Mouse (Mus musculus): ENCODE data around the gene Olfr66. TPM values are rescaled to one million over a fixed set of nuclear protein-coding genes. Genes with fewer than 3 reads are reported as not detected.

Gene Olfr66
- polyA plus RNA-seq, 1 experiment from 2014 or later: not detected

GRCm38 (mm10) chr7:103874451-103874850 lies 11.6 kb downstream of the Olfr66 start:
- no peak overlapping the region for H3K4me2 ChIP-seq (replicated peaks; ENCODE audit: low read depth, low read length)
- no peaks in the 10 kb centered on the region for H3K27me3 ChIP-seq (ENCODE audit: control insufficient read depth, insufficient read depth, low read length)
- H3K9ac ChIP-seq (replicated peaks; ENCODE audit: low read depth, low read length): no peak overlapping the region
- no peak overlapping the region for H3K27ac ChIP-seq (ENCODE audit: low read length)
- H3K9me3 ChIP-seq (ENCODE audit: control insufficient read depth, low read depth, low read length): no peaks in the 10 kb centered on the region
- no peak overlapping the region for H3K4me3 ChIP-seq (ENCODE audit: low read depth, low read length)
- no peaks in the 10 kb centered on the region for H3K4me1 ChIP-seq (ENCODE audit: control insufficient read depth, insufficient read depth, low read length)
- no peak for ATAC-seq (ENCODE audit: insufficient number of reproducible peaks, insufficient read depth, low FRiP score, low read depth)
- H3K36me3 ChIP-seq (ENCODE audit: control insufficient read depth, insufficient read depth, low read length): no peaks in the 10 kb centered on the region
- 38% methylated on average over 5 of the region's 5 CpGs for WGBS

GRCm38 (mm10) chr7:103873064-103873463 lies 13.0 kb downstream of the Olfr66 start:
- Histone ChIP-seq H3K4me2 (replicated peaks; ENCODE audit: low read depth, low read length) (no peak overlapping the region), H3K27me3 (ENCODE audit: control insufficient read depth, insufficient read depth, low read length) (no peaks in the 10 kb centered on the region), H3K9me3 (ENCODE audit: control insufficient read depth, low read depth, low read length) (no peaks in the 10 kb centered on the region), H3K36me3 (ENCODE audit: control insufficient read depth, insufficient read depth, low read length) (no peaks in the 10 kb centered on the region), H3K9ac (replicated peaks; ENCODE audit: low read depth, low read length) (no peak overlapping the region), H3K27ac (ENCODE audit: low read length) (no peak overlapping the region), H3K4me1 (ENCODE audit: control insufficient read depth, insufficient read depth, low read length) (no peaks in the 10 kb centered on the region), H3K4me3 (ENCODE audit: low read depth, low read length) (no peak overlapping the region)
- 6% methylated on average over 1 of the region's 1 CpGs for WGBS
- ATAC-seq (ENCODE audit: insufficient number of reproducible peaks, insufficient read depth, low FRiP score, low read depth): no peak

DNA sequence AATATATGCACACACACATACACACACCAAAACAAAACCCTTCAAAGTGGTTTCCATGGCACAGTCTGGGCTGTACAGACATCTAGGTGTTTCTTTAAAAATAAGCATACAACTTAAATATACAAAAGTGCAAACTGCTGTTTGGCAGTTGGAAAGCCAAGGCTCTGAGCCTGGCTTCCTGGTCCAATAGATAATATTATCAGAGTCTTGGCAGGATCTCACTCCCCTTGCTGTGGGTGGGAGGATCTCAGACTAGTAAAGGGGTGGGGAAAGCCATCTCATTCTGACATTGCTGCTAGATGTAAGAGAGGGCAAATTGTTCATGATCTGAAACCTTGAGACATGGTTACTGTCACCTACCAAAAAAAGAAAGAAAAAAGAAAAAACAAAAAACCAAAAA lies 15.4 kb downstream of the Olfr66 start:
- peak; percentile 67; the same call in 1 of the 2 replicates for ATAC-seq (ENCODE audit: insufficient number of reproducible peaks, insufficient read depth, low FRiP score, low read depth)
- no peaks in the 10 kb centered on the region for H3K4me1 ChIP-seq (ENCODE audit: control insufficient read depth, insufficient read depth, low read length)
- no peak overlapping the region for H3K9ac ChIP-seq (replicated peaks; ENCODE audit: low read depth, low read length)
- H3K4me3 ChIP-seq (ENCODE audit: low read depth, low read length): no peak overlapping the region
- no peak overlapping the region for H3K27ac ChIP-seq (ENCODE audit: low read length)
- H3K27me3 ChIP-seq (ENCODE audit: control insufficient read depth, insufficient read depth, low read length): no peaks in the 10 kb centered on the region
- no peaks in the 10 kb centered on the region for H3K36me3 ChIP-seq (ENCODE audit: control insufficient read depth, insufficient read depth, low read length)
- H3K9me3 ChIP-seq (ENCODE audit: control insufficient read depth, low read depth, low read length): no peaks in the 10 kb centered on the region
- H3K4me2 ChIP-seq (replicated peaks; ENCODE audit: low read depth, low read length): no peak overlapping the region

DNA sequence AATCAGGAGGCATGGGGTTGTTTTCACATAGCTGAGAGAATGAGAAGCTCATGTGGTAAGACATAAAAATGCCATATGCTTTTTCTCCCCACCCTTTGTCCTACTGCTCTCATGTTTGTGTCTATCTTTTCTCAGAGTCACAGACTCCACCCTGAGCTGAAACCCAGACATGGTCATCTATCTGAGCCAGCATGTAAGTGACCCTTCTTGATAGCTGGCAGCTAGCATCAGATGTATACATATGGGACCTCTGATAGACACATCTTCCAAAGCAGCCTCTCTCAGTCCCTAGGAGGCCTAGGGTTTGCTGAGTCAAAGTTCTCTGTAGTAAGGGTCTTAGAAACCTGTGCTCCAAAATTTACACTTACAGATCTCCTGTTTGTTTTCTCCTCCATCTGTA lies 20.3 kb downstream of the Olfr66 start:
- Histone ChIP-seq H3K27ac (ENCODE audit: low read length) (no peak overlapping the region), H3K36me3 (ENCODE audit: control insufficient read depth, insufficient read depth, low read length) (no peaks in the 10 kb centered on the region), H3K9me3 (ENCODE audit: control insufficient read depth, low read depth, low read length) (no peaks in the 10 kb centered on the region), H3K9ac (replicated peaks; ENCODE audit: low read depth, low read length) (no peak overlapping the region), H3K4me1 (ENCODE audit: control insufficient read depth, insufficient read depth, low read length) (no peaks in the 10 kb centered on the region), H3K27me3 (ENCODE audit: control insufficient read depth, insufficient read depth, low read length) (no peaks in the 10 kb centered on the region), H3K4me3 (ENCODE audit: low read depth, low read length) (no peak overlapping the region), H3K4me2 (replicated peaks; ENCODE audit: low read depth, low read length) (no peak overlapping the region)
- peak; percentile 85; the same call in 1 of the 2 replicates for ATAC-seq (ENCODE audit: insufficient number of reproducible peaks, insufficient read depth, low FRiP score, low read depth)

DNA sequence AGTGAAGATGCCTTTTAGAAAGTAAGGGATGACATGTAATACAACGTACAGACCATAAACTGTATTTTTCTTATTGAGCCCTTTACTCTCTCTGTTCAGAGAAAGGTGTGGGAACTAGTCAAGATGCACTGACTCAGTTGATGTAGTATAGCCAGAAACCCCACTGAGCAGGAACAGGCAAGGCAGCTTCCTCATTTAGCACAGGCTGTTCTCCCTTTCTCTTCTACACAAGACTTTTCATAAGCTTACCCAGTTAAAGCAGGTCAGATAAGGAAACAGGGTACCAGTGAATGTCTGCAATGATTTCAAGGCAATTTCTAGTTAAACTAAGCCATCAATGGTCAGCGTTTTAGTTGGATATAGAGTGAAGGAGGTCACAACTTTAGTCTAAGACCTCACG lies 24.5 kb downstream of the Olfr66 start:
- no peak for ATAC-seq (ENCODE audit: insufficient number of reproducible peaks, insufficient read depth, low FRiP score, low read depth)
- H3K27ac ChIP-seq (ENCODE audit: low read length): no peak overlapping the region
- 79% methylated on average over 3 of the region's 3 CpGs for WGBS

GRCm38 (mm10) chr7:103860855-103861254 lies 25.2 kb downstream of the Olfr66 start:
- H3K4me1 ChIP-seq (ENCODE audit: control insufficient read depth, insufficient read depth, low read length): no peaks in the 10 kb centered on the region
- no peak overlapping the region for H3K9ac ChIP-seq (replicated peaks; ENCODE audit: low read depth, low read length)
- 48% methylated on average over 1 of the region's 1 CpGs for WGBS

More for the DNA sequence above, 24.5 kb downstream of the Olfr66 start:
- Histone ChIP-seq H3K36me3 (ENCODE audit: control insufficient read depth, insufficient read depth, low read length) (no peaks in the 10 kb centered on the region), H3K9me3 (ENCODE audit: control insufficient read depth, low read depth, low read length) (no peaks in the 10 kb centered on the region), H3K27me3 (ENCODE audit: control insufficient read depth, insufficient read depth, low read length) (no peaks in the 10 kb centered on the region), H3K4me2 (replicated peaks; ENCODE audit: low read depth, low read length) (no peak overlapping the region), H3K4me3 (ENCODE audit: low read depth, low read length) (no peak overlapping the region), H3K9ac (replicated peaks; ENCODE audit: low read depth, low read length) (no peak overlapping the region), H3K4me1 (ENCODE audit: control insufficient read depth, insufficient read depth, low read length) (no peaks in the 10 kb centered on the region)

GRCm38 (mm10) chr7:103859076-103859475 lies 27.0 kb downstream of the Olfr66 start:
- H3K4me1 ChIP-seq (ENCODE audit: control insufficient read depth, insufficient read depth, low read length): no peaks in the 10 kb centered on the region
- 63% methylated on average over 2 of the region's 2 CpGs for WGBS
- H3K4me3 ChIP-seq (ENCODE audit: low read depth, low read length): no peak overlapping the region
- no peaks in the 10 kb centered on the region for H3K27me3 ChIP-seq (ENCODE audit: control insufficient read depth, insufficient read depth, low read length)
- no peak overlapping the region for H3K4me2 ChIP-seq (replicated peaks; ENCODE audit: low read depth, low read length)
- no peak overlapping the region for H3K27ac ChIP-seq (ENCODE audit: low read length)
- peak; percentile 92; the same call in 1 of the 2 replicates for ATAC-seq (ENCODE audit: insufficient number of reproducible peaks, insufficient read depth, low FRiP score, low read depth)
- no peaks in the 10 kb centered on the region for H3K36me3 ChIP-seq (ENCODE audit: control insufficient read depth, insufficient read depth, low read length)
- H3K9ac ChIP-seq (replicated peaks; ENCODE audit: low read depth, low read length): no peak overlapping the region
- H3K9me3 ChIP-seq (ENCODE audit: control insufficient read depth, low read depth, low read length): no peaks in the 10 kb centered on the region

More at GRCm38 (mm10) chr7:103860855-103861254, 25.2 kb downstream of the Olfr66 start:
- Histone ChIP-seq H3K4me3 (ENCODE audit: low read depth, low read length) (no peak overlapping the region), H3K36me3 (ENCODE audit: control insufficient read depth, insufficient read depth, low read length) (no peaks in the 10 kb centered on the region), H3K27ac (ENCODE audit: low read length) (no peak overlapping the region), H3K27me3 (ENCODE audit: control insufficient read depth, insufficient read depth, low read length) (no peaks in the 10 kb centered on the region), H3K4me2 (replicated peaks; ENCODE audit: low read depth, low read length) (no peak overlapping the region), H3K9me3 (ENCODE audit: control insufficient read depth, low read depth, low read length) (no peaks in the 10 kb centered on the region)
- ATAC-seq (ENCODE audit: insufficient number of reproducible peaks, insufficient read depth, low FRiP score, low read depth): peak; percentile 88; the same call in 1 of the 2 replicates

DNA sequence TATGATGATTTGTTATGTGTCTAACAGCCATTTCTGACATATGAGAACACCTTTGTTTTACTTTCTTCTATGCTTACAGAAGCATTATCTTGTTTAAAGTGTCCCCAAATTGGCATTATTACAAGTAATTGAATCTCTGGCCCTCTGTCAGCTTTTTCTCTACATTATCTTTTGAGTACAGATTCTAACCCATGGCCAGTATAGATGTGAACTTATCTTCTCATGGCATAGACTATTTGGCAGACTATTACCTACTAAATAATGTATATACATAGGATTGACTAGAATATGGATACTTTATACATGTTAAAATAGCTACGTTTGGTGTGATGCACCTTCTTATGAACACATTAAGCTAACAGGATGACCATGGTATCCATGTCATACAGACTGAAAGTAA lies 31.4 kb downstream of the Olfr66 start:
- H3K4me3 ChIP-seq (ENCODE audit: low read depth, low read length): no peak overlapping the region
- no peak overlapping the region for H3K27ac ChIP-seq (ENCODE audit: low read length)
- H3K9ac ChIP-seq (replicated peaks; ENCODE audit: low read depth, low read length): no peak overlapping the region
- ATAC-seq (ENCODE audit: insufficient number of reproducible peaks, insufficient read depth, low FRiP score, low read depth): no peak
- no peak overlapping the region for H3K4me2 ChIP-seq (replicated peaks; ENCODE audit: low read depth, low read length)
- H3K27me3 ChIP-seq (ENCODE audit: control insufficient read depth, insufficient read depth, low read length): no peaks in the 10 kb centered on the region
- no peaks in the 10 kb centered on the region for H3K9me3 ChIP-seq (ENCODE audit: control insufficient read depth, low read depth, low read length)
- no peaks in the 10 kb centered on the region for H3K36me3 ChIP-seq (ENCODE audit: control insufficient read depth, insufficient read depth, low read length)
- no peaks in the 10 kb centered on the region for H3K4me1 ChIP-seq (ENCODE audit: control insufficient read depth, insufficient read depth, low read length)
- WGBS: 63% methylated on average over 1 of the region's 1 CpGs

DNA sequence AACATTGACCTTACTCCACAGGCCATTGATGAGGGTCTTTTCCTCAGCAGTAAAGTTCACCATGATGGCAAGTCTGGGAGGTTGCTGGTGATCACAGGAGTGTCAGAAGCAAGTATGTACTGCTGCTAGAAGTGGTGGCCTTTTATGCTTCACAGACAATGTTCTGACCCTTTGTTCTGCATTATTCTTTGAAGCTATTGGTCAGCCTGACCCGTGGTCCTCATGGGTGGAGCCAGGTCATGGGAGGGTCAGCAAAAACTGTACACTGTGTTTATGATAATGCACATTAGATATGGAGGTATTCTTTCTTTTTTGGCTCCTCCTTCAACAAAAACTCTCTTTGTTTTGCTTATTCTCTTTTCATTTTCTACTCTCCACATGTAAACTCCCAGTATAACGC lies 33.0 kb downstream of the Olfr66 start, which contains the start of gene Hbb-y:
Gene Hbb-y (minus strand): TSS at position 127 of the 400 bp plus-strand sequence.
- no peak within 1 kb of the TSS for H3K27ac ChIP-seq (ENCODE audit: low read length)
- no peak within 1 kb of the TSS for H3K4me2 ChIP-seq (replicated peaks; ENCODE audit: low read depth, low read length)
- H3K4me3 ChIP-seq (ENCODE audit: low read depth, low read length): no peak within 1 kb of the TSS
- no peaks in the 10 kb centered on the region for H3K4me1 ChIP-seq (ENCODE audit: control insufficient read depth, insufficient read depth, low read length)
- no peaks in the 10 kb centered on the region for H3K9me3 ChIP-seq (ENCODE audit: control insufficient read depth, low read depth, low read length)
- 73% methylated on average over 2 of the region's 2 CpGs for WGBS
- H3K27me3 ChIP-seq (ENCODE audit: control insufficient read depth, insufficient read depth, low read length): no peaks in the 10 kb centered on the region
- H3K36me3 ChIP-seq (ENCODE audit: control insufficient read depth, insufficient read depth, low read length): no peaks in the 10 kb centered on the region
- no peak for ATAC-seq (ENCODE audit: insufficient number of reproducible peaks, insufficient read depth, low FRiP score, low read depth)
- no peak within 1 kb of the TSS for H3K9ac ChIP-seq (replicated peaks; ENCODE audit: low read depth, low read length)
